ENCODE assay signal across 15 mouse cellular contexts in genomic region chr7:89555170-89555569, GRCm38 (mm10). TPM values are rescaled to one million over a fixed set of nuclear protein-coding genes. Genes with fewer than 3 reads are reported as not detected.
DNase-seq lines count a peak whose midpoint lies in the region; ATAC-seq and TF ChIP-seq lines count a peak whose summit lies in the region.
"Had no signal": no experiment of that assay in that cellular context is flagged by ENCODE, and none has a peak within 500 bp of the region (broad histone marks: within the 10 kb centered on the region; RNA-seq: fewer than 3 reads in every experiment).

No protein-coding gene starts in this region.

- peak; percentile 3 for DNase-seq in hindbrain, embryonic 11.5 days (ENCODE audit: low spot score)
- DNase-seq in brain, embryonic 14.5 days (ENCODE audit: low read depth): peak; percentile 62
- DNase-seq in embryo, embryonic 11 days: peak; percentile 28
- DNase-seq in spleen, postnatal 14 days (ENCODE audit: low spot score in 2 of 2): no peak
- DNase-seq in yolk sac, embryonic 10.5 days (ENCODE audit: low spot score): no peak
- no peak for DNase-seq in adrenal gland, adult (ENCODE audit: inconsistent age in 2 of 2, low spot score in 1 of 2)
- DNase-seq: cerebellum, postnatal 14 days; heart, postnatal 36 days; kidney, postnatal 14 days; thymus, postnatal 4 days had no signal

- no peak for TF ChIP-seq CTCF in brain, embryonic 14.5 days (IDR thresholded peaks at IDR 0.05; ENCODE audit: borderline replicate concordance, extremely low read depth, insufficient read depth, insufficient read length)

- TF ChIP-seq POLR2A in brain, embryonic 14.5 days (IDR thresholded peaks at IDR 0.05; ENCODE audit: borderline replicate concordance, extremely low read depth, insufficient read depth, insufficient read length, poor library complexity, severe bottlenecking): no peak

- no peaks in the 10 kb centered on the region for H3K9me3 ChIP-seq in hindbrain, embryonic 11.5 days (ENCODE audit: control insufficient read depth, low read length)
- no peaks in the 10 kb centered on the region for H3K9me3 ChIP-seq in hindbrain, embryonic 12.5 days (replicated peaks)
- H3K9me3 ChIP-seq in midbrain, embryonic 12.5 days: no peaks in the 10 kb centered on the region
- H3K9me3 ChIP-seq: embryonic facial prominence, embryonic 12.5 days; heart, embryonic 13.5 days; liver, embryonic 12.5 days had no signal

- 0 out of 2 replicates have a peak, but pooled peaks have one; percentile 27 for ATAC-seq in hindbrain, embryonic 11.5 days (ENCODE audit: low FRiP score)
- no peak for ATAC-seq in hindbrain, embryonic 12.5 days (ENCODE audit: low FRiP score)
- ATAC-seq in midbrain, embryonic 12.5 days (ENCODE audit: low FRiP score, low read depth): peak; percentile 54; the same call in 1 of the 2 replicates
- ATAC-seq: liver, embryonic 12.5 days had no signal

- no peak overlapping the region for H3K9ac ChIP-seq in hindbrain, embryonic 11.5 days (ENCODE audit: low read depth, low read length)
- H3K9ac ChIP-seq in hindbrain, embryonic 12.5 days: no peak overlapping the region
- H3K9ac ChIP-seq in midbrain, embryonic 12.5 days (replicated peaks): no peak overlapping the region
- H3K9ac ChIP-seq: embryonic facial prominence, embryonic 12.5 days; heart, embryonic 13.5 days; liver, embryonic 12.5 days had no signal

- no peaks in the 10 kb centered on the region for H3K36me3 ChIP-seq in hindbrain, embryonic 11.5 days (ENCODE audit: control insufficient read depth, insufficient read depth, low read length)
- no peaks in the 10 kb centered on the region for H3K36me3 ChIP-seq in hindbrain, embryonic 12.5 days
- H3K36me3 ChIP-seq in midbrain, embryonic 12.5 days: no peaks in the 10 kb centered on the region
- H3K36me3 ChIP-seq: embryonic facial prominence, embryonic 12.5 days; heart, embryonic 13.5 days; liver, embryonic 12.5 days had no signal

- no peaks in the 10 kb centered on the region for H3K27me3 ChIP-seq in hindbrain, embryonic 11.5 days (ENCODE audit: control insufficient read depth, insufficient read depth, low read length)
- H3K27me3 ChIP-seq in hindbrain, embryonic 12.5 days: no peaks in the 10 kb centered on the region
- no peaks in the 10 kb centered on the region for H3K27me3 ChIP-seq in midbrain, embryonic 12.5 days
- H3K27me3 ChIP-seq: embryonic facial prominence, embryonic 12.5 days; heart, embryonic 13.5 days; liver, embryonic 12.5 days had no signal

- H3K4me3 ChIP-seq in hindbrain, embryonic 11.5 days (ENCODE audit: low read depth, low read length): no peak overlapping the region
- no peak overlapping the region for H3K4me3 ChIP-seq in hindbrain, embryonic 12.5 days
- H3K4me3 ChIP-seq in midbrain, embryonic 12.5 days: no peak overlapping the region
- H3K4me3 ChIP-seq: embryonic facial prominence, embryonic 12.5 days; heart, embryonic 13.5 days; liver, embryonic 12.5 days had no signal

- H3K27ac ChIP-seq in hindbrain, embryonic 11.5 days (ENCODE audit: low read depth, low read length): no peak overlapping the region
- no peak overlapping the region for H3K27ac ChIP-seq in hindbrain, embryonic 12.5 days
- no peak overlapping the region for H3K27ac ChIP-seq in midbrain, embryonic 12.5 days (replicated peaks)
- H3K27ac ChIP-seq: embryonic facial prominence, embryonic 12.5 days; heart, embryonic 13.5 days; liver, embryonic 12.5 days had no signal

- no peaks in the 10 kb centered on the region for H3K4me1 ChIP-seq in hindbrain, embryonic 11.5 days (replicated peaks; ENCODE audit: control insufficient read depth, insufficient read depth, low read length)
- 0 out of 2 replicates have a peak, but pooled peaks cover 5% of the 10 kb centered on the region for H3K4me1 ChIP-seq in hindbrain, embryonic 12.5 days
- peaks cover 4% of the 10 kb centered on the region; the same call in 1 of the 2 replicates for H3K4me1 ChIP-seq in midbrain, embryonic 12.5 days
- H3K4me1 ChIP-seq: liver, embryonic 12.5 days had no signal

- 36% methylated on average over 4 of the region's 4 CpGs for WGBS in hindbrain, embryonic 11.5 days
- WGBS in hindbrain, embryonic 12.5 days: 37% methylated on average over 4 of the region's 4 CpGs
- WGBS in midbrain, embryonic 12.5 days: 42% methylated on average over 4 of the region's 4 CpGs

- H3K4me2 ChIP-seq in hindbrain, embryonic 11.5 days (replicated peaks; ENCODE audit: low read depth, low read length): no peak overlapping the region
- no peak overlapping the region for H3K4me2 ChIP-seq in hindbrain, embryonic 12.5 days (replicated peaks)
- H3K4me2 ChIP-seq in midbrain, embryonic 12.5 days (replicated peaks): no peak overlapping the region
- H3K4me2 ChIP-seq: embryonic facial prominence, embryonic 12.5 days; heart, embryonic 13.5 days; liver, embryonic 12.5 days had no signal

RNA-seq across cellular contexts. Expression of gene Prss23, which starts 28.2 kb away (rescaled TPM):
- 22.1 and 25.1 TPM in 2 replicates for polyA plus RNA-seq in hindbrain, embryonic 11.5 days (2014; fragmentation: Nextera tagmentation; extraction: Ambion mirVana)
- polyA plus RNA-seq in hindbrain, embryonic 12.5 days (2016; fragmentation: Nextera tagmentation; extraction: Ambion mirVana): 24.0 and 24.6 TPM in 2 replicates
- polyA plus RNA-seq in brain, embryonic 14.5 days (2012; rRNA removed): 17.6 and 21.8 TPM in 2 replicates
- 24.6 and 32.1 TPM in 2 replicates for polyA plus RNA-seq in midbrain, embryonic 12.5 days (2016; fragmentation: Nextera tagmentation; extraction: Ambion mirVana)

Comparison
In these comparisons a context has a peak if more than half of its experiments do, and no peak if none do; other contexts are left out.
1. DNase-seq: peak in hindbrain, embryonic 11.5 days (single experiment), brain, embryonic 14.5 days (single experiment) and embryo, embryonic 11 days (single experiment); none in spleen, postnatal 14 days (0 of 2), yolk sac, embryonic 10.5 days (single experiment) and adrenal gland, adult (0 of 2).